In the genomic region with DNA sequence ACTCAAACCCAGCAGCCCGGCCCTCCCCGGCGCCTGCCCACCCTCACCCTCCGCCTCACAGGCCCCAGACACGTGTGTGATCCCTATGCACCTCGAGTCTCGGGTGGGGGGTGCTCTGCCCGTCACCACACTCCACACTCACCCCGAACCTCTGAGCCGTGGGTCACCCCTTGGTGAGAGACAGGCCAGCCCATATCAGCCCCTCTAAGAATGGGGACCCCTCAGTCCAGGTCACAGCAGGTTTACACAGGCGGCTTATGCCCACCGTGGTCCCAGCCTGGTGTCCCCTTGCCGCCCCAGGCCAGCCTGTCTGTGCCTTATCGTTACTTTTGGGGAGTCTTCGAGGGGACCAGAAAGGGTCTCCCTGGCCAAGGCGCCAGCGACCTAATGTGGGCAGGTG, we compare ENCODE assay signal across 25 mouse cellular contexts. TPM values are rescaled to one million over a fixed set of nuclear protein-coding genes. Genes with fewer than 3 reads are reported as not detected.
DNase-seq lines count a peak whose midpoint lies in the region; ATAC-seq and TF ChIP-seq lines count a peak whose summit lies in the region.
"Had no signal": no experiment of that assay in that cellular context is flagged by ENCODE, and none has a peak within 500 bp of the region (broad histone marks: within the 10 kb centered on the region; RNA-seq: fewer than 3 reads in every experiment).

No protein-coding gene starts in this region.

- H3K4me2 ChIP-seq in hindbrain, postnatal 0 days (ENCODE audit: low read depth, low read length), result no peak overlapping the region
- no peak overlapping the region for H3K4me2 ChIP-seq in hindbrain, embryonic 14.5 days (replicated peaks)
- H3K4me2 ChIP-seq: embryonic facial prominence, embryonic 15.5 days; heart, embryonic 11.5 days; hindbrain, embryonic 12.5 days had no signal

- WGBS in hindbrain, postnatal 0 days, result 90% methylated on average over 17 of the region's 17 CpGs
- 92% methylated on average over 17 of the region's 17 CpGs for WGBS in hindbrain, embryonic 14.5 days
- 91% methylated on average over 17 of the region's 17 CpGs for WGBS in kidney, adult 2 months

- no peaks in the 10 kb centered on the region for H3K4me1 ChIP-seq in hindbrain, postnatal 0 days (ENCODE audit: insufficient read depth, low read length)
- peaks cover 5% of the 10 kb centered on the region; the same call in 1 of the 2 replicates for H3K4me1 ChIP-seq in hindbrain, embryonic 14.5 days (replicated peaks; ENCODE audit: control insufficient read depth, insufficient read depth, low read length)
- H3K4me1 ChIP-seq in kidney, adult 2 months (ENCODE audit: control insufficient read depth, insufficient read depth, low read length), result peaks cover 44% of the 10 kb centered on the region

- peak; percentile 14 for DNase-seq in cerebellum, adult 9-11 months
- DNase-seq in cerebellum, adult 11 months, result no peak
- DNase-seq in hindbrain, postnatal 0 days (ENCODE audit: low spot score), result no peak
- no peak for DNase-seq in hindbrain, embryonic 14.5 days (ENCODE audit: low spot score)
- DNase-seq in kidney, postnatal 14 days, result peak; percentile 10
- DNase-seq in kidney, adult 2 months, result no peak
- no peak for DNase-seq in urinary bladder, postnatal 14 days (ENCODE audit: low spot score)
- DNase-seq: adrenal gland, postnatal 14 days; B cell, adult 2 months; cerebellum, adult 18-20 months; cerebellum, postnatal 10 days; heart, adult 2 months; heart, postnatal 4 days had no signal

- H3K4me3 ChIP-seq in hindbrain, postnatal 0 days (ENCODE audit: low read length), result no peak overlapping the region
- H3K4me3 ChIP-seq in hindbrain, embryonic 14.5 days (replicated peaks; ENCODE audit: low read length), result no peak overlapping the region
- H3K4me3 ChIP-seq in kidney, adult 2 months (ENCODE audit: insufficient read depth, low read depth, low read length), result no peak overlapping the region
- H3K4me3 ChIP-seq: embryonic facial prominence, embryonic 15.5 days; erythroblast, embryonic 14.5 days; forebrain, embryonic 10.5 days; heart, adult 2 months; hindbrain, embryonic 12.5 days; intestine, embryonic 15.5 days had no signal

- H3K27me3 ChIP-seq in hindbrain, postnatal 0 days (ENCODE audit: insufficient read depth, low read length), result no peaks in the 10 kb centered on the region
- no peaks in the 10 kb centered on the region for H3K27me3 ChIP-seq in hindbrain, embryonic 14.5 days (ENCODE audit: control insufficient read depth, insufficient read depth, low read length)
- H3K27me3 ChIP-seq in kidney, adult 2 months (replicated peaks; ENCODE audit: control insufficient read depth, insufficient read depth, low read length), result no peaks in the 10 kb centered on the region
- H3K27me3 ChIP-seq: embryonic facial prominence, embryonic 15.5 days; hindbrain, embryonic 12.5 days; intestine, embryonic 15.5 days had no signal

- H3K9me3 ChIP-seq in hindbrain, postnatal 0 days (ENCODE audit: low read length), result no peaks in the 10 kb centered on the region
- H3K9me3 ChIP-seq in hindbrain, embryonic 14.5 days (ENCODE audit: control insufficient read depth, low read length), result no peaks in the 10 kb centered on the region
- H3K9me3 ChIP-seq: embryonic facial prominence, embryonic 15.5 days; forebrain, embryonic 10.5 days; hindbrain, embryonic 12.5 days; intestine, embryonic 15.5 days had no signal

- no peak for TF ChIP-seq POLR2A in kidney, adult 2 months (IDR thresholded peaks at IDR 0.05; ENCODE audit: low read depth, low read length)

- peak; percentile 24; the same call in 1 of the 2 replicates for ATAC-seq in hindbrain, postnatal 0 days
- no peak for ATAC-seq in hindbrain, embryonic 14.5 days (ENCODE audit: low FRiP score)
- ATAC-seq: CD4-positive, CD25-positive, alpha-beta regulatory T cell, adult 4 months; forebrain, embryonic 14.5 days; intestine, embryonic 15.5 days had no signal

- TF ChIP-seq CTCF in hindbrain, postnatal 0 days (IDR thresholded peaks at IDR 0.05; ENCODE audit: low read depth), result no peak
- no peak for TF ChIP-seq CTCF in kidney, adult 2 months (conservative IDR thresholded peaks at IDR 0.05; ENCODE audit: insufficient read depth, insufficient read length, low read depth, low read length)

- peaks cover 29% of the 10 kb centered on the region for H3K36me3 ChIP-seq in hindbrain, postnatal 0 days (ENCODE audit: insufficient read depth, low read length)
- H3K36me3 ChIP-seq in hindbrain, embryonic 14.5 days (replicated peaks; ENCODE audit: control insufficient read depth, insufficient read depth), result peaks cover 65% of the 10 kb centered on the region
- no peaks in the 10 kb centered on the region; the same call in 1 of the 2 replicates for H3K36me3 ChIP-seq in kidney, adult 2 months (ENCODE audit: control insufficient read depth, insufficient read depth, low read length)

- no peak overlapping the region for H3K9ac ChIP-seq in hindbrain, postnatal 0 days (replicated peaks; ENCODE audit: low read length)
- no peak overlapping the region for H3K9ac ChIP-seq in hindbrain, embryonic 14.5 days
- H3K9ac ChIP-seq: embryonic facial prominence, embryonic 15.5 days; hindbrain, embryonic 12.5 days; intestine, embryonic 15.5 days had no signal

- no peak overlapping the region for H3K27ac ChIP-seq in hindbrain, postnatal 0 days
- H3K27ac ChIP-seq in hindbrain, embryonic 14.5 days, result no peak overlapping the region
- no peak overlapping the region for H3K27ac ChIP-seq in kidney, adult 2 months (ENCODE audit: insufficient read depth, low read depth, low read length)
- H3K27ac ChIP-seq: forebrain, embryonic 10.5 days; heart, adult 2 months; hindbrain, embryonic 12.5 days had no signal

RNA-seq across cellular contexts. Expression of a gene that starts 1.2 kb away (rescaled TPM):
- total RNA-seq in hindbrain, postnatal 0 days (2014; rRNA removed), result 0.05 and 0.22 TPM in 2 replicates
- 0.33 TPM in 1 of 2 replicates, not detected in the other for polyA plus RNA-seq in hindbrain, postnatal 0 days (2015; fragmentation: Nextera tagmentation; extraction: Ambion mirVana)
- 0.08 and 0.74 TPM in 2 replicates for polyA plus RNA-seq in hindbrain, embryonic 14.5 days (2014; fragmentation: Nextera tagmentation; extraction: Ambion mirVana)
- polyA plus RNA-seq in kidney, adult 2 months (2012; rRNA removed), result 17.9 and 19.9 TPM in 2 replicates
- total RNA-seq: gastrocnemius, adult 8-10 months; MEL had no signal
- polyA plus RNA-seq: erythroblast, embryonic 14.5 days had no signal

RNA-seq across cellular contexts. Expression of a gene that starts 26.2 kb away (rescaled TPM):
- 156 and 157 TPM in 2 replicates for total RNA-seq in hindbrain, postnatal 0 days (2014; rRNA removed)
- 221 and 242 TPM in 2 replicates for polyA plus RNA-seq in hindbrain, postnatal 0 days (2015; fragmentation: Nextera tagmentation; extraction: Ambion mirVana)
- polyA plus RNA-seq in hindbrain, embryonic 14.5 days (2014; fragmentation: Nextera tagmentation; extraction: Ambion mirVana), result 240 and 247 TPM in 2 replicates
- polyA plus RNA-seq in kidney, adult 2 months (2012; rRNA removed), result 110 and 121 TPM in 2 replicates

RNA-seq across cellular contexts. Expression of a gene that starts 28.8 kb away (rescaled TPM):
- 0.54 and 1.8 TPM in 2 replicates for total RNA-seq in hindbrain, postnatal 0 days (2014; rRNA removed)
- polyA plus RNA-seq in hindbrain, postnatal 0 days (2015; fragmentation: Nextera tagmentation; extraction: Ambion mirVana), result 0.13 and 0.33 TPM in 2 replicates
- 0.08 and 0.29 TPM in 2 replicates for polyA plus RNA-seq in hindbrain, embryonic 14.5 days (2014; fragmentation: Nextera tagmentation; extraction: Ambion mirVana)
- polyA plus RNA-seq in kidney, adult 2 months (2012; rRNA removed), result 0.03 and 0.08 TPM in 2 replicates
- total RNA-seq: adrenal gland, postnatal 14 days; gastrocnemius, adult 8-10 months; gastrocnemius, postnatal 4 days; heart, adult 2 months; heart, postnatal 4 days had no signal
- polyA plus RNA-seq: CD4-positive, CD25-positive, alpha-beta regulatory T cell, adult 4 months; embryonic facial prominence, embryonic 11.5 days; embryonic facial prominence, embryonic 15.5 days; forebrain, embryonic 10.5 days; heart, embryonic 11.5 days; intestine, embryonic 15.5 days had no signal

RNA-seq across cellular contexts. Expression of a gene that starts 34.6 kb away (rescaled TPM):
- 166 and 173 TPM in 2 replicates for total RNA-seq in hindbrain, postnatal 0 days (2014; rRNA removed)
- 58.9 and 65.5 TPM in 2 replicates for polyA plus RNA-seq in hindbrain, postnatal 0 days (2015; fragmentation: Nextera tagmentation; extraction: Ambion mirVana)
- polyA plus RNA-seq in hindbrain, embryonic 14.5 days (2014; fragmentation: Nextera tagmentation; extraction: Ambion mirVana), result 59.5 and 62.6 TPM in 2 replicates
- 184 and 198 TPM in 2 replicates for polyA plus RNA-seq in kidney, adult 2 months (2012; rRNA removed)

RNA-seq across cellular contexts. Expression of a gene that starts 42.5 kb away (rescaled TPM):
- 2.6 and 3.3 TPM in 2 replicates for total RNA-seq in hindbrain, postnatal 0 days (2014; rRNA removed)
- polyA plus RNA-seq in hindbrain, postnatal 0 days (2015; fragmentation: Nextera tagmentation; extraction: Ambion mirVana), result 3.1 and 3.2 TPM in 2 replicates
- polyA plus RNA-seq in hindbrain, embryonic 14.5 days (2014; fragmentation: Nextera tagmentation; extraction: Ambion mirVana), result 1.6 and 2.2 TPM in 2 replicates
- 17.0 and 24.1 TPM in 2 replicates for polyA plus RNA-seq in kidney, adult 2 months (2012; rRNA removed)

Comparison
In these comparisons a context has a peak if more than half of its experiments do, and no peak if none do; other contexts are left out.
1. DNase-seq: peak in cerebellum, adult 9-11 months (single experiment) and kidney, postnatal 14 days (single experiment); none in cerebellum, adult 11 months (single experiment), hindbrain, postnatal 0 days (single experiment), hindbrain, embryonic 14.5 days (single experiment), kidney, adult 2 months (single experiment) and urinary bladder, postnatal 14 days (single experiment).
2. RNA of a gene that starts 1.2 kb away (polyA plus RNA-seq): 17.9 to 19.9 TPM in kidney, adult 2 months; 0.33 TPM in hindbrain, postnatal 0 days and 0.08 to 0.74 TPM in hindbrain, embryonic 14.5 days; every median in the first group is over 10 times any median in the second.